Mouse (Mus musculus): Measurements from ENCODE around the gene Noct.
"Not testable (repeated sequence)": the region's sequence is repeated elsewhere in the genome, so short reads cannot be mapped to it uniquely, and the experiment has no call there.

Gene Noct

DNA sequence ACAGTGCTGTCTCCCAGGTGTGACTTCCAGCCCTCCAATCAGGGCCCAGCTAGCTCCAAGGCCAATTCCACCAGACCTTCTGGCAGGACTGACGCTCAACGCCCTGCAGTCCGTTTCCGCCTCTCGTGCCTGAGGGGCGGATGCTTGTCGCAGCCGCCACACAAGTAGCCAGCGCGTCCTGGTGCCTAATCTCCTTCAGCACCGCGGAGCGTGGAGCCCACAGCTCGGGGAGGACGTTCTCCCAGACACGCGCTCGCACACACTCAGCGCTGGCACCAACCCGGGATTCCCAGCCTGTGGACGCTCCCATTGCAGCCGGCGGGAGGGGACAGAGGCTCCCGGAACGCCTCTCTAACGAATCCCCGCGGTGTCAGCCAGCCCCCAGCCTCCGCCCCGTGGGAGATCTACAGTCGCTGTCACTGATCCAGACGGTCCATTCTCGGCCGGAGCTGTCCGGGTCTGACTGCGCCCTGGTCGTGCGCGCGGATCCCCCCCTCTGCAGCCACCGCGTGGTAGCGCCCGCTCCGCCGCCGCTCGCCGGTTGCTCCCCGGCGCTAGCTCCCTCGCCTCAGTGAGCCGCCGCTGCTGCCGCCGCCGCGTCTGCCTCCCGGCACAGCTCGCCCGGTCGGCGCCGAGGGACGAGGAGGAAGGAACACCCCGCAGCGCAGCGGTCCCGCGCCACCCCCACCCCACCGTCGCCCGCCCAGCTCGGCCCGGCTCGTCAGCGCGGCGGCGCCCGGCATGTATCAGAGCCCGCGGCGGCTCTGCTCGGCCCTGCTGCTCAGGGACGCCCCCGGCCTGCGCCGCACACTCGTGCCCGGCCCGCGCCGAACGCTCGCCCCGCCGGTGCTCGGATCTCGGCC is at the start of gene Noct:
Gene Noct (plus strand): TSS at position 85 of the 863 bp plus-strand sequence.
- peak; percentile 78 for DNase-seq (ENCODE audit: low spot score in 2 of 2)

DNA sequence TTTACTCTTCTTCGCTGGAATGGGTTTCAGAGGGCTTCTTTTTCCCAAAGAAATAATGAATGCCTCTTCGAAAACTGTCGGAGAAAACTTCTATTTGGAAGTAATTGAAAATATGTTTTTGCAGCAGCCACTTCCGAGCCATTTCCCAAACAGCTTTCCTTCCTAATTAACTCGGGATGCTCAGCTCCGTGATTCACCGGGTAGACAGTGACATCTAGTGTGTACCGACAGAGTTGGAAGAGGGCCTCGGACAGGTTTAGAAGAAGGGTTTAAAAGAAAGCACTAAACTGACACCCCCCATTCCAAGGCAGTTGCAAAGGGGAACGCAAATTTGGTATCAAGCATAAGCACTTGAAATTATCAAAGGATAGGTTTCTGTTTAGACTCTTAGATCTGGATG is 46.1 kb upstream of the Noct start:
- no peak for DNase-seq (ENCODE audit: low spot score in 2 of 2)

DNA sequence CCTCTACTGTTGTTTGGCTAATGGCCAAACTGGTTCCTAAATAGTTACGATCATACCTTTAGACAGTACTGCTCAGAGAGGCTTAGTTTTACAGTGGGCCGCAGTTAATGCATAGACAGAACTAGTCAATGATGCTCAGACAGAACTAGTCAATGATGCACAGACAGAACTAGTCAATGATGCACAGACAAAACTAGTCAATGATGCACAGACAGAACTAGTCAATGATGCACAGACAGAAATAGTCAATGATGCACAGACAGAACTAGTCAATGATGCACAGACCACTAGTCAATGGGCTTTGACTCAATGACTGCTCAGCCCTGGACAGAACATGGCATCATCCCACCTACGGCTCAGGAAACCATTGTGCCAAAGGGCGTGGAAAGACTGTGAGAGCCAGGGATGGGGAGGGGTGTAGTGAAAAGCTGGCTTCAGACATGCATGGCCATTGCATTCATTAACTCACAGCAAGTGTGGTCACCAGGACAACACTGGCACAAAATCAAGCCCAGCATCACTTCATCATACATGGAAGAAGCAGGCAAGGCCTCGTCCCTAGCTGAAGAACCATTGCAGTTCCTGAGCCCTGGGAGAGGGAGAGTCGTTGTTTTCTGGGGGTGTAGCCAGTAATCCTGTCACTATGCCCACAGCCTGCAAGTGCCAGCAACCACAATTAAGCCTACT is 44.6 kb upstream of the Noct start:
- DNase-seq (ENCODE audit: low spot score in 2 of 2) = no peak

DNA sequence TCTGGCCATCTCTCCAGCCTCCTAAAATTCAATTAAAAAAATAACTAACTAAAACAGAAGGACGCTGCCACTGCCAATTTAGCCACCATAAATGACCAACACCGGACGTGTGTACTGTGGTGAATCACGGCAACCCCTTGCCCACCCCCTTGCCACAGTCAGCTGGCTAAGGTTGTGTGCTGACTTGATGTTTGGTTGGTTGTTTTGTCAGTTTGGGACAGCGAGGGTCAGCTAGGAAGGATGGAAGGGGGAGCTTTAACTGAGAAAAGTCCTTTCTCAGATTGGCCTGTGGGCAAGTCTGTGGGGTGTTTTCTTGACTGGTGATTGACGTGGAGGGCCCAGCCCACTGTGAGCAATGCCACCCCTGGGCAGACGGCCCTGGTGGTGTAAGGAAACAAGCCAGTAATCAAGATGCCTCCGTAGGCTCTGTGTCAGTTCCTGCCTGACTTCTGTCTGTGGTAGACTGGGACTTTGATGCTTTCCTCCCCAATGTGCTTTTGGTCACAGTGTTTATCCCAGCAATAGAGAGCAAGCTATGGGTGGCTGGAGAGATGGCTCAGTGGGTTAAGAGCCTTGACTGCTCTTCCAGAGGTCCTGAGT is 43.8 kb upstream of the Noct start:
- no peak for DNase-seq (ENCODE audit: low spot score in 2 of 2)

DNA sequence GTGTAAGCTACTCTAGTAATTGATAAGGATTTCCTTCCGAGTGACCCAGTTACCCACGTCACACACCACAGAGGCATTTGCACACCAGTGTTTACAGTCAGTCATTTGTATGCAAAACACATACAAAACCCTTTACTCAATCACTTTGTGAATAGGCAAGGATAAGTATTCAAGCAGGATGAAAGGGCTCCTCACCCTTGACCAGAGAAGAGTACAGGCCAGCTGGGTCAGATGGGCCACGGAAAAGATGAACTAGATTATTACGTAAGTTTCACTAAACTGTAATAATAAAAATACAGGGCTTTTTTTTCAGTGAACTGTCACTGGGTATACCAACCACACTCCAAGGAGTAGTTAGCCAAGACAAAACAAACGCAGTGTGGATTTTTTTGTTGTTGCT is 41.8 kb upstream of the Noct start:
- DNase-seq (ENCODE audit: low spot score in 2 of 2) = no peak

DNA sequence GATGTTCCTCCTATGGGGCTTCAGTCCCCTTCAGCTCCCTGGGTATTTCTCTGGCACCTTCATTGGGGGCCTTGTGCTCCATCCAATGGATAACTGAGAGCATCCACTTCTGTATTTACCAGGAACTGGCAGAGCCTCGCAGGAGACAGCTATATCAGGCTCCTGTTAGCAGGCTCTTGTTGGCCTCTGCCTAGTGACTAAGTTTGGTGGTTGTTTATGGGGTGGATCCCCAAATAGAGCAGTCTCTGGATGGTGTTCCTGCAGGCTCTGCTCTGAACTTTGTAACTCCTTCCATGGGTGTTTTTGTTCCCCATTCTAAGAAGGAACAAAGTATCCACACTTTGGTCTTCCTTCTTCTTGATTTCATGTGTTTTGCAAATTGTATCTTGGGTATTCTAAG is 40.7 kb upstream of the Noct start:
- not testable (repeated sequence) for DNase-seq (ENCODE audit: low spot score in 2 of 2)

DNA sequence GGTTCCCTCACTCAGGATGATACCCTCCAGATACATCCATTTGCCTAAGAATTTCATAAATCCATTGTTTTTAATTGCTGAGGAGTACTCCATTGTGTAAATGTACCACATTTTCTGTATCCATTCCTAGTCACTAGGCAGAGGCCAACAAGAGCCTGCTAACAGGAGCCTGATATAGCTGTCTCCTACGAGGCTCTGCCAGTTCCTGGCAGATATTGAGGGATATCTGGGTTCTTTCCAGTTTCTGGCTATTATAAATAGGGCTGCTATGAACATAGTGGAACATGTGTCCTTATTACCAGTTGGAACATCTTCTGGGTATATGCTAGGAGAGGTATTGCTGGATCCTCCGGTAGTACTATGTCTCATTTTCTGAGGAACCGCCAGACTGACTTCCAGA is 40.3 kb upstream of the Noct start:
- DNase-seq (ENCODE audit: low spot score in 2 of 2) = not testable (repeated sequence)

DNA sequence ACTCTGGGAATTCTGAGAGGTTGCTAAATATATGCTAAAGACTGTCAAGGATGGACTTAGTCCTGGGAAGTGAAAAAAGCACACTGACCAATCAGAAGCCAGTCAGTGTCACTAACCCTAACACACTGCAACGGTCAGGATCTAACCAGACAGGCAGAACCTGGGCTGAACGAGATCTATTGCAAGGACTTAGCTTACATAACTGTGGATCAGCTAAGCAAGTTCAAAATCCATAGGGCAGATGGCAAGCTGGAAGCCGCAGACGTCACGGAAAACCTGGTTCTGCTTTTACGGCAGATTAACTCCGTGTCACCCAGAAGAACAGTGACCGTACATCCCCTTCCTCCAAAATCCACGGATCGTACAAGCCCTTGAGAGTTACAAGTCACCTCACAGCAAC is 39.5 kb upstream of the Noct start:
- no peak for DNase-seq (ENCODE audit: low spot score in 2 of 2)

DNA sequence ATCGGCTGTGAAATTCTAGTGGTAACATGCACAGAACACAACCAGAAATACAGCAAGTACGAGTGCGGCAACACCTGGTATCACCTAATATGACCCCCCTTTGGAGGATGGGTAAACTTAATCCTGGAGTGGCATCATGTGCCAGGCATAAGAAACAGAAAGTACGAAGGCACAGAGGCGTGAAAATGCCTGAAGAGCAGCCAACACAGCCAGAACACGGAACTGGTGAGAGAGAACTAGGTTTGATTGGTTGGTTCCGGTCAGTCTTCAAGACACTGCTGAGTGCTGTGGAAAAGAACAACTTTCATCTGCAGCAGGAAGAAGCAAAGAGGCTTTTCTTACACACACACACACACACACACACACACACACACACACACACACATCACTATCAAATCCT is 38.8 kb upstream of the Noct start:
- no peak for DNase-seq (ENCODE audit: low spot score in 2 of 2)

DNA sequence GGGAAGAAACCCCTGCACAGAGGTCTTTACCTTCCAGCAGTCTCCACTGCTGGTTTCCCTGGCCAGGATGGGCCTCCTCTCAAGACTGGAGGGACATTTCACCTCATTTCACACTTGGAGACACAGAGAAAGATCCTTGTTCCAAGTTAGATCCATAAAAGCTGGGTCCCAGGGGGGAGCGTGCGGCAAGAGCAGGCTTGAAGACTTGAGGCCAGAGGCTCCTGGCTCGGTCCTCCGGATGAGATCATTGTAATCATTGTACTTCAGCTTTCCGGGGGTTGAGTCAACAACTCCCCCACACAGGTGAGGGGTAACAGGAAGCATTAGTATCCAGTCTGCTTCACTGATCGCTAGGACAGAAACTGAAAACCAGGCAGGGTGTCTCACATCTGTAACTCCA is 30.2 kb upstream of the Noct start:
- no peak for DNase-seq (ENCODE audit: low spot score in 2 of 2)

DNA sequence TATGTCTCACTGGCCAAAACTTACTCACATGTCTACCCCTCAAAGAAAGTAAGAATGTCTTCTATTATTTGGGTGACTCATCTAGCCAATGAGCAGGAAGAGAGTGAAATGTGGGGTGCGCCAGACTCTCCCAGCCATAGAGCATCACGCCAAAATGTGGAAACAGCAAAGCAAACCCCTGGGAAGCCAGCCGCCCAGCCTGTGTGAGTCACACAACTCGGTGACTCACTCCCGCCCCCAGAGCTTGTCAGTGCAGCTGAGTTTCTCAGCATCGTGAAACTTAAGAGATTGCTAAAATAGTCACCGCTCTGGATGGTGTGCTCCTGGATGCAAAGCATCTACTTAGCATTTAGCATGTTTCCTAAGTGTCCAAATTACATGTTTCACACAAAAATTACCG is 28.9 kb upstream of the Noct start:
- DNase-seq (ENCODE audit: low spot score in 2 of 2) = no peak

DNA sequence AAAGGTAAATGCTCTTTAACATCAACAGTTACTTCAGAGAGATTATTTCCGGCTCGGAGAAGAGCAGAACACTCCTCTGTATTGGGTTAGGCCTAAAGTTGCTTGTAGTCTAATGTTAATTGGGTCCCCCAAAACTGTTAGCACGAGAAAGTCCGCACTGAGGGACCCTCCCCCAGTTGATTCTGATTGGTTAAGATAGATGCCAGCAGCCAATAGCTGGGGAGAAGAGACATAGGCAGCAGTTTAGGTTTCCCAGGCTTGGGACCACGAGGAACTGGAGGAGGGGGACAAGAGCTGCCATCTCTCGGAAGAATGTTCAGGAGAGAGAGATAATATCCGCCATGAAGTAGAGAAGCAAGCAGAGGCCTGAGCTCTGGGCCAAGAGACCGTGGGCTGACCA is 28.5 kb upstream of the Noct start:
- DNase-seq (ENCODE audit: low spot score in 2 of 2) = no peak

DNA sequence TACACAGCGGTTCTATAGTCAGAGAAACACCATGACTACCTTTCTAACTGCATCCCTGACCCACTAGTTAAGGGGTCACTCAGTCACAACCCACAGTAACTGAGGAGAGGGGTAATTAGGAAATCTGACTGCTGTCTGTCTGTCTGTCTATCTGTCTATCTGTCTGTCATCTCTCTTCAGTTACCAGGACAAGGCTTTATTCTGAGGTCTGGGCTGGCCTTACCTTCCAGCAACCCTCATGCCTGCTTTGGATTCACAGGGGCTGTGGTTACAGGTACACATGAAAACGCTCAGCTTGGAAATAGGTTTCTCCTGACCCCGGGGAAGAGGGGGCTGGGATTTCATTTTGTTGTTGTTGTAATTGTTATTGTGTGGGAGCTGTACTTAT is 27.5 kb upstream of the Noct start:
- no peak for DNase-seq (ENCODE audit: low spot score in 2 of 2)

DNA sequence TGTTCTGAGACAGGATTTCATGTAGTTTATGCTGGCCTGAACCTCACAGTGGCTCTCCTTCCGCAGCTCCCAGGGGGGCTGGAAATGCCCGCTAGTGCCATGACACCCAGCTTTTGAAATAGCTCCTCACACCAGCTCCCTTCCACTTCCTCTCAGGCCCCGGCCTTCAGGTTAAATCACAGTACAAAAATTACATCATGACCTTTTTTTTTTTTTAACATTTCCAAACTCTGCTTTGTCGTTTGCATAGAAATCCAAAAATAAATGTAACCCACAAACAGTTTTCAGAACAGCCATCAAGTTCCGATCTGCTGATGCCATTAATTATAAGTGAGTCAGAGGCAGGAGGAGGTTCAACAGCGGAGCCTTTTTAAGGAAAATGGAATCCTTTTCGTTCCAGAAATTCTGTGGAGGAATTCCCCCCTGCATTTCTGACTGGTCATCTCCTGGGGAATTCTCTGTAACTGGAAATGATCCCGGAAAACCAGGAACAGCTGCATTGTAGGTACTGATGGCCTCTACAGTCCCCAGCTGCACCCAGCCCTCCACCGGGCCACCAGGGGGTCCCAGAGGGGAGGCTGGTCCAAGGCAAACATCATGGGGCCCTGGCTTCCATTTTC is 27.0 kb upstream of the Noct start:
- DNase-seq (ENCODE audit: low spot score in 2 of 2) = no peak

DNA sequence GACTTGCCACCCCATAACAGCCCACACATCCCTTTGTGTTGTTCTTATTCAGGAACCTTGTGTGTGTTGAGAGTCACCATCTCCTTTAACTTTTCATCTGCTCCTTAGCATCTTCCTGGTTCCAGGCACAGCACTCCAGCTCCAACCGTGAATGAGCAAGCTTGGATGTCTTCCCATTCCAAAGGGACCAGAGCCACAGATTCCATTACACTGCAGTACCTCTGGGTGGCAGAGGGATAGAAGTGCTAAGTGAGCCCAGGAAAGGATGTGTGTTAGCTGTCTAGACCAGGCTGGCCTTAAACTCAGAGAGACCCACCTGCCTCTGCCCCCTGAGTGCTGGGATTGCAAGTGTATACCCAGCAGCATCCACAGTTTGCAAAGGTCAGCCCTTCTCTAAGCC is 26.0 kb upstream of the Noct start:
- DNase-seq (ENCODE audit: low spot score in 2 of 2) = no peak

DNA sequence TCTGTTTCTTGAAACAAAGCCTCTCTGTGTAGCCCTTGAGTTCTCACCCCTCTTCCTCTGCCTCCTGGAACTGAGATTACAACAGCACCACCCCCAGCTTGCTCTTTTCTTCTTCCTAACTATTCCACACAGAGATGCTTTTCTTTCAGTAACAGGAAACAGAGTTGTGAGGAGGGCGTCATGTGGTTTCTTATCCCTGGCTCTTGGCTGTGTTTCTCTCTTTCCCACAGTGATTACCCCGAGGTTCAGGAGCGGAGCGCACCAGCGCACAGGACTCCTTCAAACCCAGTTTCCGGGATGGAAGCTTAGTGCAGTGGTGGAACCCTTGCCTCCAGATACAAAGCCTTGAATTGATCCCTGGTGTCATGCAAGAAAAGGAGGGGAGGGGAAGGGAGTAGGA is 25.1 kb upstream of the Noct start:
- no peak for DNase-seq (ENCODE audit: low spot score in 2 of 2)

DNA sequence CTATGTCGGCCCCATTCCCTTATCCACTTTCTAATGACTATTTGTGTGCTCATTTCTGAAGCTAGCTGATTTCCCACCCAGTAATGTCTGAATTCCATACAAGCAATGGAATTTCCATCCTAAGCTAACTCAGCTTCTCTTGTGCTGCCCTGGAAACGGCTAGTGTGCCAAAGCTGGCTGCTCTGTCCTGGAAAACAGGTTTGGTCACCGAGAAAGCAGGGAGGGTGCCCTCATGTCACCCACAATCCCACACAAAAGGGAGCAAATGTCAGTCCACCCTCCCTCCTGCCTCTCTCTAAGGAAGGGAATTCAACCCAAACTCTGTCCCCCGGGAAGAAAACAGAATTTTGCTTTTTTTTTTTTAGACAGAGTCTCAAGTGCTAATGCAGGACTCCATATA is 23.9 kb upstream of the Noct start:
- DNase-seq (ENCODE audit: low spot score in 2 of 2) = no peak

DNA sequence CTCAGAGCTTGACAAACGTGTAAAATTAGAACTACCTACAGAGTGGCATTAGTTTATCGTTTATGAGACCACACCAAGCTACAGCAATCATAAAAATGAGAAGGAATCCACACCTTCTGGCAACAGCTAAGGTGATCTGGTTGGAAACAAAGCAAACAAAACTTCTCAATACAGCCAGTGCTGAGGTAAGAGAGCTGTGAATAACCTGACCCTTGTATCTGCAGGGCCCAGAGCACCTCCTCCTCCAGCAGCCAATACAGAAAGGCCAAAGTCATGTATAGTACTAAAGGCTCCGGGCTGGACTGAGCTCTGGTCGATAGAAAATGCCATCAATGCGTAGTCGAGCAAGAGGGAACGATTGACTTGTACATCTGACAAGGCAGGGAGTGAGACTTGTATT is 23.4 kb upstream of the Noct start:
- DNase-seq (ENCODE audit: low spot score in 2 of 2) = no peak

DNA sequence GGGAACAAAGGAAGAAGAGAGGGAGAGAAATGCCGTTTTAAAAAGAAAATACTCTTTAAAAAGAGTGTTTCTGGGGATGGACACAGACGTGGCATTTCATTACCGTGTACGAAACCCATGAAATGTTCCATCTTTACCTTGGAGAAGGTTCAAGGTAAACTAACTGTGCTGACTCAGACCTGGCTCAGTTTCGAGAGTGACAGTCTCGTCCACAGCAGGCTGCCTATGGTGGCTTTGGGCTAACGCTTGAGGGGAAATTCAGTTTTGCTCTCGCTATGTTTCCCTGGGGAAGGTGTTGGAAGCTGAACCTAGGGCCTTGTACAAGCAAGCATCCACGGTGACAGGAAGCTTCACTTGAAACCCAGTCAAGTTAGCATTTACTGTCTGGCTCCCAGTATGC is 22.3 kb upstream of the Noct start:
- no peak for DNase-seq (ENCODE audit: low spot score in 2 of 2)

DNA sequence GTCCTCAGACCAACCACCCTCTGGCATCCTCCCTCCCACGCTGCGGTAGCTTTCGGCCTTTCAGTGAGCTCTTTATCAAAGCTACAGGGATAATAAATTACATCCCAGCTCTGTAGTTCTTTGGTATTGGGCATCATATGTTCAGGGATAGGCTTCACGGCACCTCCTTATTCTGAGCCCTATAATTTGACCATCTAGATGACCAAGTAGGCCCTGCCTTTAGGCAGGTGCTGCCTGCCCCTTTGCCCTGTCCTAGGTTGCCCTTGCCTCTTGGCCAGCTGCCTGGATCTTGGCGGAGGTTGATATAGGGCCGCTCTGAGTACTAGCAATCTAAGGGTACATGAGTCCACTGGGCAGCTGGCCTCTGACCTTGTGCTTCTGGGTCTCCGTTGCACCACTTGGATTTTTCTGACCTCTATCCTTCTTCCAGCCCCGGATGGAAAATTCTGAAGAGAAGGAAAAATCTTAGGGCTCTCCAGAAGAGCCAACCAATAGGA is 21.7 kb upstream of the Noct start:
- no peak for DNase-seq (ENCODE audit: low spot score in 2 of 2)

DNA sequence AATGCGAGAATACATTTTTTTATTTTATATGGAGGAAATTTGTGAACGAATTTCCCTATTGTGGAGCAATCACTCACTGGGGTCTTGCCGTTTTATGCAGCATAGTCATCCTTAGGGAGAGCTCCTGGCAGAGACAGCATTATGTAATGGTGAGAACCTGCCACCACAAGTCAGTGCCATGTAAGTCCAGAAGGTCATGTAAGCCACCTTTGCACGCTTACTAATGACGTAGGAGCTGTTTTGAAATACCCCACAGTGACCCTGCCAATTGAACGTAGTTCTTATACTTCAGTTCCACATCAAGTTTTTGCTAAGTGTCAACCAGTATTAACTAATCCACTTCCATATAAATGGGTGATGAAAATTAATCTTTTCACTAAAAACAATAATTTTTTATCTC is 20.3 kb upstream of the Noct start:
- DNase-seq (ENCODE audit: low spot score in 2 of 2) = no peak

DNA sequence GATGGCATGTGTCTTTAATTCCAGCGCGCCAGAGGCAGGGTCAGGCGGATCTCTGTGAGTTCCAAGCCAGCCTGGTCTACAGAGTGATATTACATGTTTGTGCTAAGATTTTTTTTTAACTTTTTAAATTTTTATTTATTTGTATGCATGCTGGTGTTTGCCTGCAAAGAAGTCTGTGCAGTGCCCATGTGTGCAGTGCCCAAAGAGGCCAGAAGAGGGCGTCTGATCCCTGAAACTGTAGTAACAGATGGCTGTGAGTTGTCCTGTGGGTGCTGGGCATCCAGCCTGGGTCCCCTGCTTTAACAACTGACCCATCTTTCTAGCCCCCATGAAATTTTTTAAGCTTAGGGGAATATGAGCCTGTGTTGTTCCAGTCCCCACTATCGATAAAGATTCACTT is 19.8 kb upstream of the Noct start:
- DNase-seq (ENCODE audit: low spot score in 2 of 2) = no peak

Data from spleen, postnatal 14 days (tissue).